Comparison of ENCODE assay signal across 30 mouse cellular contexts in genomic region chr6:148305191-148305590, GRCm38 (mm10).
DNase-seq lines count a peak whose midpoint lies in the region; ATAC-seq lines count a peak whose summit lies in the region.
"Had no signal": no experiment of that assay in that cellular context is flagged by ENCODE, and none has a peak within 500 bp of the region (broad histone marks: within the 10 kb centered on the region; RNA-seq: fewer than 3 reads in every experiment).

No protein-coding gene starts in this region.

- no peaks in the 10 kb centered on the region for H3K27me3 ChIP-seq in heart, embryonic 12.5 days (replicated peaks)
- H3K27me3 ChIP-seq: embryonic facial prominence, embryonic 13.5 days; forebrain, embryonic 13.5 days; heart, embryonic 13.5 days had no signal

- peak; percentile 37 for DNase-seq in heart, adult 11 months
- peak; percentile 25 for DNase-seq in 3T3-L1 (ENCODE audit: low read depth, low spot score)
- peak; percentile 68 for DNase-seq in adrenal gland, adult 8-10 months
- peak; percentile 8 for DNase-seq in adrenal gland, postnatal 25 days
- DNase-seq in spleen, postnatal 14 days (ENCODE audit: low spot score in 2 of 2) = no peak
- no peak for DNase-seq in layer of hippocampus, postnatal 10 days (ENCODE audit: low spot score in 2 of 2)
- DNase-seq: cerebellum, adult 11-12 months; cerebellum, adult 8-10 months; cerebellum, postnatal 10 days; cerebellum, postnatal 36 days; embryo, embryonic 11 days; forebrain, postnatal 0 days; gastrocnemius, adult 2 months; gastrocnemius, postnatal 14 days; heart, adult 18-20 months; heart, postnatal 14 days; heart, postnatal 4 days; kidney, adult 18-20 months had no signal

- no peak for ATAC-seq in heart, embryonic 12.5 days (ENCODE audit: insufficient number of reproducible peaks, low FRiP score)
- ATAC-seq: activated CD4-positive, CD25-positive, alpha-beta regulatory T cell, adult 4 months; forebrain, embryonic 13.5 days; forebrain, postnatal 0 days; hindbrain, postnatal 0 days; inflammation-experienced regulatory T-cells, adult 6 months; intestine, embryonic 16.5 days had no signal

- H3K36me3 ChIP-seq in heart, embryonic 12.5 days = no peaks in the 10 kb centered on the region
- H3K36me3 ChIP-seq: embryonic facial prominence, embryonic 10.5 days; embryonic facial prominence, embryonic 13.5 days; forebrain, embryonic 10.5 days had no signal

- no peaks in the 10 kb centered on the region for H3K4me1 ChIP-seq in heart, embryonic 12.5 days (replicated peaks)
- H3K4me1 ChIP-seq: embryonic facial prominence, embryonic 13.5 days; forebrain, embryonic 13.5 days; heart, embryonic 13.5 days had no signal

- no peak overlapping the region for H3K4me3 ChIP-seq in heart, embryonic 12.5 days
- H3K4me3 ChIP-seq: embryonic facial prominence, embryonic 10.5 days; embryonic facial prominence, embryonic 13.5 days; erythroblast, embryonic 14.5 days; forebrain, embryonic 10.5 days; forebrain, embryonic 13.5 days; gastrocnemius, adult 2 months; heart, embryonic 13.5 days had no signal

- H3K9ac ChIP-seq in heart, embryonic 12.5 days = no peak overlapping the region
- H3K9ac ChIP-seq: embryonic facial prominence, embryonic 13.5 days; forebrain, embryonic 13.5 days; forebrain, postnatal 0 days; heart, embryonic 13.5 days; hindbrain, embryonic 14.5 days had no signal

- no peak overlapping the region for H3K27ac ChIP-seq in heart, embryonic 12.5 days (ENCODE audit: poor library complexity, severe bottlenecking)
- H3K27ac ChIP-seq: embryonic facial prominence, embryonic 10.5 days; embryonic facial prominence, embryonic 13.5 days; forebrain, embryonic 10.5 days; forebrain, embryonic 13.5 days; gastrocnemius, adult 2 months; heart, embryonic 13.5 days; hindbrain, embryonic 14.5 days; hindbrain, postnatal 0 days had no signal

- 68% methylated on average over 3 of the region's 3 CpGs for WGBS in heart, embryonic 12.5 days

- H3K9me3 ChIP-seq in heart, embryonic 12.5 days (replicated peaks) = no peaks in the 10 kb centered on the region
- H3K9me3 ChIP-seq: embryonic facial prominence, embryonic 10.5 days; embryonic facial prominence, embryonic 13.5 days; forebrain, embryonic 10.5 days; forebrain, embryonic 13.5 days; heart, embryonic 13.5 days had no signal

- no peak overlapping the region for H3K4me2 ChIP-seq in heart, embryonic 12.5 days
- H3K4me2 ChIP-seq: embryonic facial prominence, embryonic 13.5 days; forebrain, embryonic 13.5 days; heart, embryonic 13.5 days; hindbrain, embryonic 14.5 days had no signal

Comparison
In these comparisons a context has a peak if more than half of its experiments do, and no peak if none do; other contexts are left out.
1. DNase-seq: peak in heart, adult 11 months (single experiment), 3T3-L1 (single experiment), adrenal gland, adult 8-10 months (single experiment) and adrenal gland, postnatal 25 days (single experiment); none in spleen, postnatal 14 days (0 of 2) and layer of hippocampus, postnatal 10 days (0 of 2).